Mouse (Mus musculus) midbrain, embryonic 10.5 days (tissue): Measurements from ENCODE around the gene Camsap1. TPM values are rescaled to one million over a fixed set of nuclear protein-coding genes. Genes with fewer than 3 reads are reported as not detected.

Experiments used
- polyA plus RNA-seq: library from polyadenylated mRNA; unstranded; fragments of >200 nt; fragmentation: Nextera tagmentation; extraction: Ambion mirVana; gene quantifications from 2 replicates; pipeline ENCODE4 v1.2.1, GENCODE M21; 2016

Camsap1 gene
- polyA plus RNA-seq, 1 experiment from 2014 or later: 20.6 TPM

Other genes starting within 250 kb of the Camsap1 start
- gene Obp2b, start 246.3 kb downstream of the Camsap1 start, polyA plus RNA-seq: not detected in 2 replicates
- not detected in 2 replicates for gene Lcn3, start 217.7 kb downstream of the Camsap1 start, polyA plus RNA-seq
- not detected in 2 replicates for gene Lcn11, start 206.3 kb downstream of the Camsap1 start, polyA plus RNA-seq
- not detected in 2 replicates for gene Gm13539, start 201.0 kb downstream of the Camsap1 start, polyA plus RNA-seq
- gene Glt6d1, start 167.4 kb downstream of the Camsap1 start, polyA plus RNA-seq: not detected in 2 replicates
- gene Lcn9, start 160.1 kb downstream of the Camsap1 start, polyA plus RNA-seq: not detected in 2 replicates
- not detected in 2 replicates for gene Sohlh1, start 136.0 kb downstream of the Camsap1 start, polyA plus RNA-seq
- gene Kcnt1, start 119.5 kb downstream of the Camsap1 start, polyA plus RNA-seq: 0.41 and 0.49 TPM in 2 replicates
- 87.4 and 89.5 TPM in 2 replicates for gene Ubac1, start 38.5 kb upstream of the Camsap1 start, polyA plus RNA-seq
- 4.3 and 5.6 TPM in 2 replicates for gene Nacc2, start 139.9 kb upstream of the Camsap1 start, polyA plus RNA-seq
- 0.35 and 0.49 TPM in 2 replicates for gene Lhx3, start 225.0 kb upstream of the Camsap1 start, polyA plus RNA-seq